Mouse (Mus musculus): ENCODE measurements at regions not wholly inside any gene's neighbourhood (a gene's known extent, or its start where the extent isn't known, plus 50 kb on each side); places are given as distances from the start of the nearest gene placed in this dataset.

- DNase-seq (ENCODE audit: low read depth, low spot score): no peak
These were observed 2914.2 kb upstream of the Gm6569 start for GRCm38 (mm10) chr15:70920138-70920537.

GRCm38 (mm10) chr15:70920862-70921261 is 2913.5 kb upstream of the Gm6569 start:
- peak; percentile 64 for DNase-seq (ENCODE audit: low read depth, low spot score)

All from 3T3-L1 (cell line).